Mouse (Mus musculus) liver, postnatal 0 days (tissue): ENCODE data around the gene Nop58.

Source experiments
- CTCF ChIP-seq: sonication (generic); IDR thresholded peaks from 2 replicates; pipeline ENCODE4 v1.5.1; 2016; ENCODE audit warnings: antibody characterized with exemption, low read depth
- EP300 ChIP-seq: IDR thresholded peaks from 2 replicates; pipeline ENCODE4 v1.6.1; 2016; ENCODE audit warnings: antibody characterized with exemption, low read depth, mild to moderate bottlenecking

DNA sequence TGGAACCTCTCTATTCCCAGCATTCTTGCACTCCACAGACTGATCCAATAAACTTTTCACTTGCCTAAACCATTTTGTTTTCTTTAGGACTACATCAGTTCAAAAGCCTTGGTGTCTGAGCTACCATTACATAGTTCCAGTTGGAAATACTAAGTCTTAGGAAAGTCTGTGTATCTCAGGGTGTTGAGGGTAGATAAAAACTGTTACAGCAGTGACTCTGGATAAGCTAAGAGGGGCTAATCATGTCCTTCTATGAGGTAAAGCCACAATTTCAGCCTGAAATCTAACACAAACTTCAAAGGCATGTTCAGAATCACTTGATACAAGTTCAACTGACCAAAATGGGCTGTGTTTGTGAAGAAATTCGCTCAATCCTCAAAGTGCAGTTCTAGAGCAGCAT lies 48.4 kb upstream of the Nop58 start:
- TF ChIP-seq CTCF = no peak
- TF ChIP-seq EP300 = peak; percentile 22; the same call in 1 of the 2 replicates
